Comparison of ENCODE assay signal across 8 mouse cellular contexts in genomic region chr9:40320405-40320804, GRCm38 (mm10). TPM values are rescaled to one million over a fixed set of nuclear protein-coding genes. Genes with fewer than 3 reads are reported as not detected.
DNase-seq lines count a peak whose midpoint lies in the region; ATAC-seq and TF ChIP-seq lines count a peak whose summit lies in the region.

No protein-coding gene starts in this region.

- 80% methylated on average over 8 of the region's 8 CpGs for WGBS in kidney, postnatal 0 days
- 79% methylated on average over 8 of the region's 8 CpGs for WGBS in limb, embryonic 15.5 days

- ATAC-seq in kidney, postnatal 0 days (replicated peaks; ENCODE audit: low FRiP score, low read depth) = no peak
- no peak for ATAC-seq in limb, embryonic 15.5 days (ENCODE audit: insufficient number of reproducible peaks, low FRiP score, low TSS enrichment, low read depth)
- no peak for ATAC-seq in activated CD4-positive, CD25-positive, alpha-beta regulatory T cell, adult 4 months

- no peak overlapping the region for H3K9ac ChIP-seq in kidney, postnatal 0 days (ENCODE audit: low read depth, low read length)
- no peak overlapping the region for H3K9ac ChIP-seq in limb, embryonic 15.5 days

- H3K9me3 ChIP-seq in kidney, postnatal 0 days (replicated peaks; ENCODE audit: low read length) = no peaks in the 10 kb centered on the region
- H3K9me3 ChIP-seq in limb, embryonic 15.5 days = no peaks in the 10 kb centered on the region

- no peak; the same call in 1 of the 2 replicates for TF ChIP-seq CTCF in kidney, postnatal 0 days (IDR thresholded peaks at IDR 0.05; ENCODE audit: low read depth)
- TF ChIP-seq CTCF in cortical plate, adult 2 months (IDR thresholded peaks at IDR 0.05; ENCODE audit: extremely low read depth, insufficient read depth, low read length) = no peak

- H3K4me3 ChIP-seq in kidney, postnatal 0 days (replicated peaks; ENCODE audit: low read depth, low read length) = no peak overlapping the region
- H3K4me3 ChIP-seq in cortical plate, adult 2 months (ENCODE audit: insufficient read depth, low read length) = no peak overlapping the region
- H3K4me3 ChIP-seq in limb, embryonic 15.5 days = no peak overlapping the region

- peak; percentile 52 for DNase-seq in cerebellum, adult 9-10 months
- DNase-seq in cerebellum, postnatal 36 days = no peak
- DNase-seq in kidney, postnatal 0 days (ENCODE audit: low spot score) = no peak
- no peak for DNase-seq in kidney, adult 18-20 months
- DNase-seq in spleen, adult 12 weeks (ENCODE audit: low spot score) = no peak

- no peak for TF ChIP-seq POLR2A in cortical plate, adult 2 months (IDR thresholded peaks at IDR 0.05; ENCODE audit: extremely low read depth, insufficient read depth, low read length)

- H3K27ac ChIP-seq in kidney, postnatal 0 days = peak overlapping the region; percentile 31
- H3K27ac ChIP-seq in cortical plate, adult 2 months (ENCODE audit: insufficient read depth, low read length) = peak overlapping the region; percentile 56; the same call in 1 of the 2 replicates
- peak overlapping the region; percentile 77; the same call in 1 of the 2 replicates for H3K27ac ChIP-seq in limb, embryonic 15.5 days

- H3K36me3 ChIP-seq in kidney, postnatal 0 days (ENCODE audit: insufficient read depth, low read length) = 0 out of 2 replicates have a peak, but pooled peaks cover 6% of the 10 kb centered on the region
- no peaks in the 10 kb centered on the region for H3K36me3 ChIP-seq in limb, embryonic 15.5 days

- H3K27me3 ChIP-seq in kidney, postnatal 0 days (ENCODE audit: insufficient read depth, low read length) = no peaks in the 10 kb centered on the region
- H3K27me3 ChIP-seq in limb, embryonic 15.5 days = no peaks in the 10 kb centered on the region

- H3K4me2 ChIP-seq in kidney, postnatal 0 days (ENCODE audit: low read length) = peak overlapping the region; percentile 13; the same call in 1 of the 2 replicates
- no peak overlapping the region for H3K4me2 ChIP-seq in limb, embryonic 15.5 days

- H3K4me1 ChIP-seq in kidney, postnatal 0 days (replicated peaks; ENCODE audit: insufficient read depth, low read length) = peaks cover 18% of the 10 kb centered on the region; the same call in 1 of the 2 replicates
- peaks cover 27% of the 10 kb centered on the region for H3K4me1 ChIP-seq in cortical plate, adult 2 months (ENCODE audit: control insufficient read depth, insufficient read depth, low read length)
- H3K4me1 ChIP-seq in limb, embryonic 15.5 days = peaks cover 18% of the 10 kb centered on the region; the same call in 1 of the 2 replicates

RNA-seq across cellular contexts. Expression of gene Scn3b, which starts 51.4 kb away (rescaled TPM):
- 0.31 and 0.32 TPM in 2 replicates for polyA plus RNA-seq in kidney, postnatal 0 days (2015; fragmentation: Nextera tagmentation; extraction: Ambion mirVana)
- 50.5 and 66.4 TPM in 2 replicates for polyA plus RNA-seq in cortical plate, adult 2 months (2012; rRNA removed)
- 11.0 and 30.2 TPM in 2 replicates for polyA plus RNA-seq in limb, embryonic 15.5 days (2015; fragmentation: Nextera tagmentation; extraction: Ambion mirVana)
- polyA plus RNA-seq in activated CD4-positive, CD25-positive, alpha-beta regulatory T cell, adult 4 months (2017; shearing (Covaris generic)) = not detected
